Comparison of ENCODE assay signal across 20 mouse cellular contexts in genomic region chr7:24391687-24392086, GRCm38 (mm10). TPM values are rescaled to one million over a fixed set of nuclear protein-coding genes. Genes with fewer than 3 reads are reported as not detected.
DNase-seq lines count a peak whose midpoint lies in the region; ATAC-seq and TF ChIP-seq lines count a peak whose summit lies in the region.
"Had no signal": no experiment of that assay in that cellular context is flagged by ENCODE, and none has a peak within 500 bp of the region (broad histone marks: within the 10 kb centered on the region; RNA-seq: fewer than 3 reads in every experiment).

No protein-coding gene starts in this region.

- no peaks in the 10 kb centered on the region for H3K27me3 ChIP-seq in intestine, embryonic 15.5 days (replicated peaks)
- H3K27me3 ChIP-seq in intestine, embryonic 16.5 days (replicated peaks; ENCODE audit: control insufficient read depth, insufficient read depth, low read length), result no peaks in the 10 kb centered on the region
- no peaks in the 10 kb centered on the region for H3K27me3 ChIP-seq in hindbrain, embryonic 16.5 days (replicated peaks; ENCODE audit: control insufficient read depth, insufficient read depth, low read length)
- H3K27me3 ChIP-seq in neural tube, embryonic 14.5 days (ENCODE audit: control insufficient read depth, insufficient read depth, low read length), result no peaks in the 10 kb centered on the region
- H3K27me3 ChIP-seq: embryonic facial prominence, embryonic 15.5 days; liver, embryonic 15.5 days had no signal

- H3K9me3 ChIP-seq in intestine, embryonic 15.5 days, result no peaks in the 10 kb centered on the region
- no peaks in the 10 kb centered on the region for H3K9me3 ChIP-seq in intestine, embryonic 16.5 days (ENCODE audit: control insufficient read depth, low read length)
- no peaks in the 10 kb centered on the region for H3K9me3 ChIP-seq in hindbrain, embryonic 16.5 days (ENCODE audit: control insufficient read depth, low read length)
- H3K9me3 ChIP-seq in neural tube, embryonic 14.5 days (ENCODE audit: control insufficient read depth, low read length), result no peaks in the 10 kb centered on the region
- H3K9me3 ChIP-seq: embryonic facial prominence, embryonic 15.5 days; liver, embryonic 15.5 days had no signal

- H3K36me3 ChIP-seq in intestine, embryonic 15.5 days, result no peaks in the 10 kb centered on the region
- no peaks in the 10 kb centered on the region for H3K36me3 ChIP-seq in intestine, embryonic 16.5 days (ENCODE audit: control insufficient read depth, insufficient read depth, low read length)
- H3K36me3 ChIP-seq in hindbrain, embryonic 16.5 days (ENCODE audit: control insufficient read depth, insufficient read depth, low read length), result no peaks in the 10 kb centered on the region
- no peaks in the 10 kb centered on the region for H3K36me3 ChIP-seq in neural tube, embryonic 14.5 days (ENCODE audit: control insufficient read depth, insufficient read depth, low read length)
- H3K36me3 ChIP-seq: embryonic facial prominence, embryonic 15.5 days had no signal

- DNase-seq in adipocyte (ENCODE audit: low spot score), result peak; percentile 42
- DNase-seq in layer of hippocampus, adult 2 months (ENCODE audit: low spot score in 2 of 2), result no peak
- DNase-seq in c-Kit-positive CD71-positive TER-119-positive erythroid progenitor cells, embryonic 14.5 days (ENCODE audit: low spot score), result no peak
- DNase-seq in natural killer cell, adult 2 months (ENCODE audit: low spot score in 2 of 2), result no peak
- DNase-seq: cerebellum, adult 2 months; heart, adult 2 months; kidney, adult 18-20 months; layer of hippocampus, adult 9-11 months had no signal

- no peak overlapping the region for H3K4me2 ChIP-seq in intestine, embryonic 15.5 days (replicated peaks)
- no peak overlapping the region for H3K4me2 ChIP-seq in intestine, embryonic 16.5 days (ENCODE audit: low read depth, low read length)
- no peak overlapping the region for H3K4me2 ChIP-seq in hindbrain, embryonic 16.5 days (ENCODE audit: low read length)
- no peak overlapping the region for H3K4me2 ChIP-seq in neural tube, embryonic 14.5 days (ENCODE audit: low read depth, low read length)
- H3K4me2 ChIP-seq: liver, embryonic 15.5 days had no signal

- no peak overlapping the region for H3K4me3 ChIP-seq in intestine, embryonic 15.5 days (replicated peaks)
- no peak overlapping the region for H3K4me3 ChIP-seq in intestine, embryonic 16.5 days (ENCODE audit: low read length)
- H3K4me3 ChIP-seq in hindbrain, embryonic 16.5 days (ENCODE audit: low read length), result no peak overlapping the region
- no peak overlapping the region for H3K4me3 ChIP-seq in neural tube, embryonic 14.5 days (ENCODE audit: low read depth, low read length)
- no peak overlapping the region for H3K4me3 ChIP-seq in layer of hippocampus, adult 2 months
- H3K4me3 ChIP-seq: embryonic facial prominence, embryonic 15.5 days; heart, adult 2 months; liver, embryonic 15.5 days had no signal

- WGBS in intestine, embryonic 15.5 days, result 69% methylated on average over 2 of the region's 2 CpGs
- WGBS in intestine, embryonic 16.5 days, result 65% methylated on average over 2 of the region's 2 CpGs
- WGBS in hindbrain, embryonic 16.5 days, result 75% methylated on average over 2 of the region's 2 CpGs
- 89% methylated on average over 2 of the region's 2 CpGs for WGBS in neural tube, embryonic 14.5 days

- TF ChIP-seq CTCF in layer of hippocampus, adult 2 months (conservative IDR thresholded peaks at IDR 0.05), result no peak

- H3K9ac ChIP-seq in intestine, embryonic 15.5 days, result no peak overlapping the region
- H3K9ac ChIP-seq in intestine, embryonic 16.5 days (ENCODE audit: low read depth, low read length), result no peak overlapping the region
- no peak overlapping the region for H3K9ac ChIP-seq in hindbrain, embryonic 16.5 days (ENCODE audit: low read depth, low read length)
- H3K9ac ChIP-seq in neural tube, embryonic 14.5 days (replicated peaks; ENCODE audit: low read depth, low read length), result no peak overlapping the region
- H3K9ac ChIP-seq: embryonic facial prominence, embryonic 15.5 days; liver, embryonic 15.5 days had no signal

- no peak for ATAC-seq in intestine, embryonic 15.5 days
- ATAC-seq in intestine, embryonic 16.5 days, result no peak
- no peak for ATAC-seq in hindbrain, embryonic 16.5 days
- no peak for ATAC-seq in neural tube, embryonic 14.5 days (ENCODE audit: low read depth)

- peaks cover 8% of the 10 kb centered on the region; the same call in 1 of the 2 replicates for H3K4me1 ChIP-seq in intestine, embryonic 15.5 days (replicated peaks)
- H3K4me1 ChIP-seq in intestine, embryonic 16.5 days (ENCODE audit: control insufficient read depth, insufficient read depth, low read length), result peaks cover 10% of the 10 kb centered on the region
- peaks cover 3% of the 10 kb centered on the region; the same call in 1 of the 2 replicates for H3K4me1 ChIP-seq in hindbrain, embryonic 16.5 days (ENCODE audit: control insufficient read depth, insufficient read depth, low read depth, low read length)
- H3K4me1 ChIP-seq in neural tube, embryonic 14.5 days (ENCODE audit: control insufficient read depth, insufficient read depth, low read length), result peaks cover 2% of the 10 kb centered on the region; the same call in 1 of the 2 replicates

- 0 out of 2 replicates have a peak overlapping the region, but pooled peaks have one; percentile 27 for H3K27ac ChIP-seq in intestine, embryonic 15.5 days
- H3K27ac ChIP-seq in intestine, embryonic 16.5 days (ENCODE audit: low read length), result no peak overlapping the region; the same call in 1 of the 2 replicates
- H3K27ac ChIP-seq in hindbrain, embryonic 16.5 days (ENCODE audit: low read depth, low read length), result peak overlapping the region; percentile 64
- H3K27ac ChIP-seq in neural tube, embryonic 14.5 days (ENCODE audit: low read depth, low read length), result peak overlapping the region; percentile 64
- no peak overlapping the region for H3K27ac ChIP-seq in layer of hippocampus, adult 2 months
- H3K27ac ChIP-seq: heart, adult 2 months; liver, embryonic 15.5 days had no signal

RNA-seq across cellular contexts. Expression of gene Smg9, which starts 7.7 kb away (rescaled TPM):
- polyA plus RNA-seq in intestine, embryonic 15.5 days (2015; fragmentation: Nextera tagmentation; extraction: Ambion mirVana), result 19.6 and 21.8 TPM in 2 replicates
- polyA plus RNA-seq in intestine, embryonic 16.5 days (2015; fragmentation: Nextera tagmentation; extraction: Ambion mirVana), result 20.4 and 22.0 TPM in 2 replicates
- polyA plus RNA-seq in hindbrain, embryonic 16.5 days (2015; fragmentation: Nextera tagmentation; extraction: Ambion mirVana), result 38.2 and 38.9 TPM in 2 replicates
- polyA plus RNA-seq in neural tube, embryonic 14.5 days (2014; fragmentation: Nextera tagmentation; extraction: Ambion mirVana), result 32.9 and 34.9 TPM in 2 replicates
- total RNA-seq in layer of hippocampus, adult 2 months (2021), result 10 to 100 TPM; 34.6 to 43.6 TPM

RNA-seq across cellular contexts. Expression of gene Kcnn4, which starts 21.6 kb away (rescaled TPM):
- 2.7 and 3.4 TPM in 2 replicates for polyA plus RNA-seq in intestine, embryonic 15.5 days (2015; fragmentation: Nextera tagmentation; extraction: Ambion mirVana)
- 2.5 and 4.3 TPM in 2 replicates for polyA plus RNA-seq in intestine, embryonic 16.5 days (2015; fragmentation: Nextera tagmentation; extraction: Ambion mirVana)
- polyA plus RNA-seq in hindbrain, embryonic 16.5 days (2015; fragmentation: Nextera tagmentation; extraction: Ambion mirVana), result 2.5 and 3.2 TPM in 2 replicates
- 2.0 and 2.1 TPM in 2 replicates for polyA plus RNA-seq in neural tube, embryonic 14.5 days (2014; fragmentation: Nextera tagmentation; extraction: Ambion mirVana)
- total RNA-seq in layer of hippocampus, adult 2 months (2021), result under 1 TPM; 0.64 to 0.67 TPM

RNA-seq across cellular contexts. Expression of gene Lypd5, which starts 42.7 kb away (rescaled TPM):
- polyA plus RNA-seq in intestine, embryonic 15.5 days (2015; fragmentation: Nextera tagmentation; extraction: Ambion mirVana), result not detected in 2 replicates
- polyA plus RNA-seq in intestine, embryonic 16.5 days (2015; fragmentation: Nextera tagmentation; extraction: Ambion mirVana), result 0.10 TPM in 1 of 2 replicates, not detected in the other
- polyA plus RNA-seq in hindbrain, embryonic 16.5 days (2015; fragmentation: Nextera tagmentation; extraction: Ambion mirVana), result not detected in 2 replicates
- not detected in 2 replicates for polyA plus RNA-seq in neural tube, embryonic 14.5 days (2014; fragmentation: Nextera tagmentation; extraction: Ambion mirVana)
- total RNA-seq in layer of hippocampus, adult 2 months (2021), result not detected
- total RNA-seq: adrenal gland, adult 2 months; ES-E14; gastrocnemius, adult 8-10 months; heart, adult 2 months had no signal
- polyA plus RNA-seq: adrenal gland, adult 2 months; cerebellum, adult 2 months; cortical plate, adult 2 months; forebrain, embryonic 16.5 days; heart, adult 2 months; heart, postnatal 0 days; liver, embryonic 15.5 days had no signal

RNA-seq across cellular contexts. Expression of gene Tescl, which starts 58.0 kb away (rescaled TPM):
- polyA plus RNA-seq in intestine, embryonic 15.5 days (2015; fragmentation: Nextera tagmentation; extraction: Ambion mirVana), result 0.18 and 0.27 TPM in 2 replicates
- polyA plus RNA-seq in intestine, embryonic 16.5 days (2015; fragmentation: Nextera tagmentation; extraction: Ambion mirVana), result not detected in 2 replicates
- polyA plus RNA-seq in hindbrain, embryonic 16.5 days (2015; fragmentation: Nextera tagmentation; extraction: Ambion mirVana), result 0.25 and 0.44 TPM in 2 replicates
- polyA plus RNA-seq in neural tube, embryonic 14.5 days (2014; fragmentation: Nextera tagmentation; extraction: Ambion mirVana), result 0.32 and 0.99 TPM in 2 replicates
- total RNA-seq in layer of hippocampus, adult 2 months (2021), result not detected
- total RNA-seq: gastrocnemius, adult 8-10 months; heart, adult 2 months had no signal
- polyA plus RNA-seq: embryonic facial prominence, embryonic 15.5 days; forebrain, embryonic 16.5 days; liver, embryonic 15.5 days had no signal

Comparison
In these comparisons a context has a peak if more than half of its experiments do, and no peak if none do; other contexts are left out.
1. H3K27ac ChIP-seq: peak in intestine, embryonic 15.5 days (single experiment), hindbrain, embryonic 16.5 days (single experiment) and neural tube, embryonic 14.5 days (single experiment); none in intestine, embryonic 16.5 days (single experiment) and layer of hippocampus, adult 2 months (single experiment).